Mouse (Mus musculus) adrenal gland, adult 10 weeks (tissue): Measurements from ENCODE around the gene Slc16a14. TPM values are rescaled to one million over a fixed set of nuclear protein-coding genes. Genes with fewer than 3 reads are reported as not detected.

ENCODE experiments used
- polyA plus RNA-seq: library from polyadenylated mRNA; stranded (reverse); fragments of 350-450 nt; fragmentation: Illumina TruSeq; extraction: RNeasy Lipid Tissue Mini Kit (QIAGEN cat#74804); gene quantifications from one replicate; pipeline ENCODE4 v1.2.3, GENCODE M21; 2014; ENCODE audit warnings: low read depth, low replicate concordance

Slc16a14 gene
- 0.41 TPM for polyA plus RNA-seq

DNA sequence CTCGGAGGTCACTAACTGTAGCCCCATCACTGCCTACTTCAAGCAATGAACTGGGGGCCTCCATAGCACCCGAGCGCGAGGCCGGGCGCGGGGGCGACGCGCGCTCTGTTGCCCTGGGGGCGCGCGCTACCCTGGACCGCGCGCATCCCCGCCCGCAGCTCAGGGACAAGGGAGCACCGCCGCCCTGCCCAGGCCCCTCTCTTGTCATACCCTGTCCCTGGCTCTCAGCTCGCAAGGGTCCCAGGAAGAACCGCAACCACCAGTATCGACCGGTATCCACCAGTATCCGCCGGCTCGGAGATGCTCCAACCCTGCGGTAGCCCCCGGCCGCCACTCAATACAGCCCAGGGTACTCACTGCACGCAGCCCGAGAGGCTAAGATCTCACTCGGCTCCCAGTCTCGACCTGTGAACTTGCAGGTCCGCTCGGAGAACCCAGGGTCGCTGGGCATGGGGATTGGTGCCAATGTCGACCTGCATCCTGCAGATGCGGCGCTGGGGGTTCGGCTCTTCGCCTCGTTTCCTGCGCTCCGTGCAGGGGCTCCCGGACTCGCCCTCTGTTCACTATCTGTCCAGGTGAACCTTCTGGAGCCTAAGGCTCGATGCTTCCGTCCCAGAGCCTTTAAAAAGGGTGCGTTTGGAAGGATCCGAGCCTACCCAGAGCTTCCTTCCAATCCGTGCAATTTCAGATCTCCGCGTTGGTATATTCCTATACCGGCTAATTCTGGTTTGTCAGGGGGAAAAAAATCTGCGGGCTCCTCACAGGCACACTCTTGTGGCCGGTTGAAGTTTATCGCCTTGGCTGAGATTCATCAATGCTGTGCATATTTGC lies at the start of gene Slc16a14:
Gene Slc16a14, minus strand, starts transcription at position 632 of the 831 bp plus-strand sequence.

Other genes starting within 250 kb of the Slc16a14 start
- 7.8 TPM for gene Dner, start 238.9 kb downstream of the Slc16a14 start, polyA plus RNA-seq
- gene Fbxo36, start 95.3 kb downstream of the Slc16a14 start, polyA plus RNA-seq, result 16.4 TPM
- gene Trip12, start 94.6 kb downstream of the Slc16a14 start, polyA plus RNA-seq, result 310 TPM
- not detected for gene Gm10553, start 165.0 kb upstream of the Slc16a14 start, polyA plus RNA-seq
- not detected for gene A530032D15Rik, start 174.7 kb upstream of the Slc16a14 start, polyA plus RNA-seq